Mouse (Mus musculus): ENCODE data around the gene Tmem201.
"Not testable (repeated sequence)": the region's sequence is repeated elsewhere in the genome, so short reads cannot be mapped to it uniquely, and the experiment has no call there.

Tmem201 gene

GRCm38 (mm10) chr4:149737383-149738324 is at the start of gene Tmem201:
TSS of gene Tmem201 (minus strand) at chr4:149738044.
- peak; percentile 89 to 94 for DNase-seq (ENCODE audit: low spot score in 2 of 2)

- DNase-seq (ENCODE audit: low spot score in 2 of 2): no peak
These were observed 47.1 kb upstream of the Tmem201 start for GRCm38 (mm10) chr4:149784901-149785300.

DNA sequence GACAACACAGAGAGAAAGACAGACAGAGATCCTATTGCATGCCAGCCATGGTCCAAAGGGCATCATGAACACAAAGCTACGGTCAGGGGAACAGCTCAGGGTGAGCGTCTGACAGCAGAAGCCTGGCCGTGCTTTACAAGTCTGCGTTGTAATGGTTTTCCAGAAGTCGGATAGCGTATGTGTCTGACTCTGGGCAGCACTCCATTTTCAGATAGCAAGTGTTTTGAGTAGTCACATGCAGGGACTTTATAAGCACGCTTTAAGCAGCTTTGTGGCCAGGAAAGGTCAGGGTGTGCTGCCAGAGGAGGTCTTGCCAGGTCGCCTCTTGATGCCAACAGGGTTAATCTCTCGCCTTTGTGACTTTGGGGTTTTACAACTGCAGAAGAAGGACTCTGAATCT is 46.5 kb upstream of the Tmem201 start:
- no peak for DNase-seq (ENCODE audit: low spot score in 2 of 2)

DNA sequence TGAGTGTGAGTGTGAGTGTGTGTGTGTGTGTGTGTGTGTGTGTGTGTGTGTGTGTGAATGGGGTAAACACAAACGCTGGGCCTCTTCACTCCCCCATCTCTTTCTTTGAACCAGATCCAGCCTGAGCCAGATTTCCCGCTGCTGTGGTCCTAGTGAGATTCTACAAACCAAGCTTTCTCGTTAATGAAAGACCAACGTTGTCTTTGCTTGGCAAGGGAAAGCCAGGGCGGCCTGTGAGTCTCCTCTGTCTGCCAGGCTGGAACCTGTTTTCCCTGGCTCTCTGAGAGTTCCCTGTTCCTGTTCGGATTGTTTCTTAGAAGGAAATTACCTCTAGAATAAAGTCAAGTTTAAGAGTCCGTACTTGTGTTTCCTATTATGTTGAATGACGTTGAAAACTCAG is 45.1 kb upstream of the Tmem201 start:
- DNase-seq (ENCODE audit: low spot score in 2 of 2): no peak

- DNase-seq (ENCODE audit: low spot score in 2 of 2): no peak
These were observed 42.9 kb upstream of the Tmem201 start for GRCm38 (mm10) chr4:149780565-149781356.

DNA sequence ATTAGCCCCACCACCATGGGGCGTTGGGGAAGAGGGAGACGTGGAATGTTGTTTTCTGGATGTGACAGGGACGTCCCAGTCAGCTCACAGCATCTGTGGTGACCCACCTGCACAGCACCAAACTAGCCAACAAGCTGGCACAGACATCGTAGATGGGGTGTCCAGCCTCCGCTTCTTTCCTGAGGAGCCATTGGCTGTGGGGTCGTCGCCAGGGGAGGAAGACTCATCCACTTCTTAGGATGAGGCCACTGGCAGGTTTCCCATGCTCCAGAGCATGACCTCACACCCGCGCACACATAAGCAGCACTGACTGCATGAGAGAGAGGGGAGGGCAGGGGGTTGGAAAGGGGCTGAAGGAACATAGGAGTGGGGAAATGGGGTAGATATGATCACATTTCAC is 42.1 kb upstream of the Tmem201 start:
- no peak for DNase-seq (ENCODE audit: low spot score in 2 of 2)

DNA sequence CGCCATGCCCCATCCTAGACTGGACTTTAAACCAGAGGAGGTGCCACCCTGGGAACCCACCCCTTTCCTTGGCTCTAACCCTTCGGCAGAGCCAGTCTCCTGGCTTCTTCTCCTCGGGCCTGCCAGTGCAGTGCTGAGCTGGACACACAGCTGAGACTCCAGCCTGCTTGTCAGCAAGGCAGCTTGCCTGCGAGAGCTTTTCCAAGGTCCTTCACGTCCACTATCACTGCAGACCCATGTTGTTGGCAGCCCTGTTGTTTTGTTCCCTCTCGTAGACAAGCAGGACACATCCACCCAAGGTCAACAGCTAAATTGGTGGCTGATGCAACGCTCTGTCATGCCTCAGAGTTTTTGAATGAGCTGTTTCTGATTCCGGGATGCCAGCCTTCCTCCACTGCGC is 39.3 kb upstream of the Tmem201 start:
- DNase-seq (ENCODE audit: low spot score in 2 of 2): no peak

- no peak for DNase-seq (ENCODE audit: low spot score in 2 of 2)
These were observed 38.0 kb upstream of the Tmem201 start for GRCm38 (mm10) chr4:149775760-149776362.

GRCm38 (mm10) chr4:149775330-149775729 is 37.5 kb upstream of the Tmem201 start:
- no peak for DNase-seq (ENCODE audit: low spot score in 2 of 2)

GRCm38 (mm10) chr4:149774094-149774470 is 36.2 kb upstream of the Tmem201 start, which contains the start of gene Slc25a33:
TSS of gene Slc25a33 (minus strand) at chr4:149774277.
- peak; percentile 92 to 94 for DNase-seq (ENCODE audit: low spot score in 2 of 2)

GRCm38 (mm10) chr4:149773408-149774093 is 35.7 kb upstream of the Tmem201 start:
- no peak for DNase-seq (ENCODE audit: low spot score in 2 of 2)

GRCm38 (mm10) chr4:149772394-149772793 is 34.5 kb upstream of the Tmem201 start:
- no peak for DNase-seq (ENCODE audit: low spot score in 2 of 2)

GRCm38 (mm10) chr4:149765201-149765600 is 27.4 kb upstream of the Tmem201 start:
- DNase-seq (ENCODE audit: low spot score in 2 of 2): no peak

GRCm38 (mm10) chr4:149763335-149763734 is 25.5 kb upstream of the Tmem201 start:
- DNase-seq (ENCODE audit: low spot score in 2 of 2): no peak

- no peak for DNase-seq (ENCODE audit: low spot score in 2 of 2)
These were observed 21.7 kb upstream of the Tmem201 start for GRCm38 (mm10) chr4:149759517-149759916.

DNA sequence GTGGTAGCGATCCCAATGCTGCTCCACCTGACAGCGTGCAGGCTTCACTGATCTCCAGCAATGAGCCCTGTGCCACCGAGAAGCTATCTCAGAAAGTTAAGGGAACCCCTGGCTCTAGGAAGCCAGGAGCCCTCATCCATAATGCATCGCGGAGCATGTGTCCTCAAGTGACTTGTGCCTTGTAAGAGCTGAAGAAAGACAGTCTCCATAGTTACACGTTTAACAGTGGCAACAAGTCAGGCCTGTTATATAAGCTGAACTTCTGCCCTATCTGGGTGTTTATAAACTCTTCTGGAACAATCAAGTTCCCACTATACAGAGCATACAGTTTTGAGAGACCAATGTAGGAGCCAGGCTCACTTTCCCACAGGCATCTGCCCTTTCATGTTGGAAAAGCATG is 20.6 kb upstream of the Tmem201 start:
- DNase-seq (ENCODE audit: low spot score in 2 of 2): no peak

- DNase-seq (ENCODE audit: low spot score in 2 of 2): not testable (repeated sequence)
These were observed 18.7 kb upstream of the Tmem201 start for GRCm38 (mm10) chr4:149756546-149756945.

GRCm38 (mm10) chr4:149752836-149753235 is 15.0 kb upstream of the Tmem201 start:
- DNase-seq (ENCODE audit: low spot score in 2 of 2): no peak

- DNase-seq (ENCODE audit: low spot score in 2 of 2): no peak
These were observed 14.4 kb upstream of the Tmem201 start for GRCm38 (mm10) chr4:149752124-149752799.

- DNase-seq (ENCODE audit: low spot score in 2 of 2): no peak
These were observed 12.8 kb upstream of the Tmem201 start for GRCm38 (mm10) chr4:149750671-149751070.

DNA sequence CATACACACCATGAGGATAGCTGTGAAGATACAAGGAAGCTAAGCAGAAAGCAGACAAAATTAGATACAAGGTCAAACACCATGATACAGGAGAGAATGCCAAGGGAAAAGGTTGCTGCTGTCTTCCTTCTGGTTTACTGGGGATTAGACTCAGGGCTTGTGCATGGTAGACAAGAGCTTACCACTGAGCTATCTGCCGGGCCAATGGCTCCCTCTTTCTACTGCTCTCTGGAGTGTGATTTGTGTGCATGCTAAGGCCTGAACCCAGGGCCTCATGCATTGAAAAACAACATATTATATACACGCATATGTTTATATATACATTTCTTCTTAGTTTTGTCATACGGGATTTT is 11.8 kb upstream of the Tmem201 start:
- not testable (repeated sequence) for DNase-seq (ENCODE audit: low spot score in 2 of 2)
